Mouse (Mus musculus): ENCODE results near the gene Il16. TPM values are rescaled to one million over a fixed set of nuclear protein-coding genes. Genes with fewer than 3 reads are reported as not detected.

The Il16 gene
- total and polyA plus RNA-seq, 2 experiments = 1.5 to 4.1 TPM

DNA sequence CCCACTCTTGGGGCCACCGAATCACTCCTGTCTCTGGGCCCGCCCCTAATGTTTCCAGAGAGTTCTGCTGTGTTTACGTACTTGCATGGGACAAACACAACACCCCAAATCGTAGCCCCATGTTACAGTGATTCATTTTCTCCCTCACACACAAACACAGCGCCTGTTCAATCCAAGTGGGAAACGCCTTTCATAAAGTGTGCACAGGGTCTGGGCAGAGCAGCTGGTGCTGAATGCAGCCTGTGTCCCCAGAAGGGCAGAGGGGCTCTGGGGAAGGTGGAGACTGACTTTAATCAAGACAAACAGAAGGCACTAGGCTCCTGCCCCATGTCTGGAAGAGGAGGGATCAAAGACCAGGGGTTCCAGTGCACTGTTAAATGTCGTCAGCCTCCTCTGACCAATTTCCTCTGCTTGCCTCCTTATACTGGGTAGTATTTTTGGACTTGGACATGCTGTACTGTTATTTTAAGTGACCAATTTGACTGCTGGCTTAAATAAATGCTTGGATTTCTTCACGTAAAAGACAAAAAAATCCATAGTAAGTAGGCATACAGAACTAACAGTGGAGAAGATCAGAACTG, 671 bp upstream of the Il16 start:
- DNase-seq (ENCODE audit: extremely low read depth, low read depth, low spot score) = no peak
- Histone ChIP-seq H3K4me1 (ENCODE audit: control insufficient read depth, insufficient read depth, low read length) (no peaks in the 10 kb centered on the region), H3K27ac (replicated peaks; ENCODE audit: insufficient read depth, low read depth, low read length) (no peak overlapping the region), H3K27me3 (ENCODE audit: control insufficient read depth, insufficient read depth, low read length) (no peaks in the 10 kb centered on the region; the same call in 1 of the 2 replicates), H3K4me3 (ENCODE audit: insufficient read depth, low read depth, low read length) (no peak overlapping the region), H3K36me3 (ENCODE audit: control insufficient read depth, insufficient read depth, low read length) (no peaks in the 10 kb centered on the region), H3K9ac (ENCODE audit: low read depth, low read length) (no peak overlapping the region), H3K79me2 (ENCODE audit: control insufficient read depth, insufficient read depth, low read length) (no peaks in the 10 kb centered on the region)
- 73% methylated on average over 8 of the region's 8 CpGs for WGBS
- TF ChIP-seq POLR2A (IDR thresholded peaks at IDR 0.05; ENCODE audit: extremely low read depth, insufficient read depth, low read length) (no peak), CTCF (IDR thresholded peaks at IDR 0.05; ENCODE audit: low read depth, low read length) (no peak)

DNA sequence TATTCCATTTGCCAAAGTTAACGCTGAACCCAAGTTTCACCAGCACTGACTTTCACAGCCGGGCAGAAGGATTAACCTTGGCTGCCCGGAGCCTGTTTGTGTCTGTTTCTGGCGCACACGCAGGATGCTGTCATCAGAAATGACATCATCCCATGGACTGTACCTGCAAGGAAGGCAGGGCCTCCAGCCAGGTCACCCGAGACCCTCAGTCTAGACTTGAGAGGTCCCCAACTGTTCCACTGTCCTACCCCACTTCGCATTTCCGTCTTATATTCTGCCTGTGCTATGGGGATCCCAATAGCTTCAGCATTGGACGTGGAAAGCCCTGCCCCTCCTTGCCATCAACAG, 487 bp downstream of the Il16 start:
- Histone ChIP-seq H3K36me3 (ENCODE audit: control insufficient read depth, insufficient read depth, low read length) (no peaks in the 10 kb centered on the region), H3K79me2 (ENCODE audit: control insufficient read depth, insufficient read depth, low read length) (no peaks in the 10 kb centered on the region), H3K27ac (replicated peaks; ENCODE audit: insufficient read depth, low read depth, low read length) (no peak overlapping the region), H3K4me3 (ENCODE audit: insufficient read depth, low read depth, low read length) (no peak overlapping the region), H3K27me3 (ENCODE audit: control insufficient read depth, insufficient read depth, low read length) (no peaks in the 10 kb centered on the region; the same call in 1 of the 2 replicates), H3K9ac (ENCODE audit: low read depth, low read length) (no peak overlapping the region), H3K4me1 (ENCODE audit: control insufficient read depth, insufficient read depth, low read length) (no peaks in the 10 kb centered on the region)
- DNase-seq (ENCODE audit: extremely low read depth, low read depth, low spot score) = no peak
- TF ChIP-seq POLR2A (IDR thresholded peaks at IDR 0.05; ENCODE audit: extremely low read depth, insufficient read depth, low read length) = no peak
- TF ChIP-seq CTCF (IDR thresholded peaks at IDR 0.05; ENCODE audit: low read depth, low read length) = no peak
- WGBS = 75% methylated on average over 9 of the region's 9 CpGs

DNA sequence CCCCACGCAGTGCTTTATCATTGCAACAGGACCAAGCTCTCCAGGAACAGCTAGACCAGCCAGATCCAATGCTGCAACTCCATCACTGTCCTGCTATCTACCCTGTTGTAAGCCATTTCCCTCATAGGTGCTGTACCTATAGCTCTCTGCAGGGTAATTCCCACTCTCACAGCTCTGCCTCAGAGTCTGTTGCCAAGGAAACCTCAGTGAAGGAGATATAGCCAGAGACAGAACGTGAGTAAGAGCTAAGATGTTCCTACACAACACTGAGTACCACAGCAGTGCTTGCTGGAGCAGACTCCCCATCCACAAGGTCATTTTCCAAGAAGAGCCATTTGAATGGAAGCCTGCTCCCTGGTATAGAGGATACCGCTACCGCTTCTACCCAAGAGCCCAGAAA, 1.3 kb downstream of the Il16 start:
- H3K79me2 ChIP-seq (ENCODE audit: control insufficient read depth, insufficient read depth, low read length) = no peaks in the 10 kb centered on the region
- no peak for DNase-seq (ENCODE audit: extremely low read depth, low read depth, low spot score)
- no peak overlapping the region for H3K27ac ChIP-seq (replicated peaks; ENCODE audit: insufficient read depth, low read depth, low read length)
- TF ChIP-seq POLR2A (IDR thresholded peaks at IDR 0.05; ENCODE audit: extremely low read depth, insufficient read depth, low read length) = no peak
- no peak for TF ChIP-seq CTCF (IDR thresholded peaks at IDR 0.05; ENCODE audit: low read depth, low read length)
- H3K27me3 ChIP-seq (ENCODE audit: control insufficient read depth, insufficient read depth, low read length) = no peaks in the 10 kb centered on the region; the same call in 1 of the 2 replicates
- 89% methylated on average over 4 of the region's 4 CpGs for WGBS
- H3K9ac ChIP-seq (ENCODE audit: low read depth, low read length) = no peak overlapping the region
- H3K4me3 ChIP-seq (ENCODE audit: insufficient read depth, low read depth, low read length) = no peak overlapping the region
- H3K36me3 ChIP-seq (ENCODE audit: control insufficient read depth, insufficient read depth, low read length) = no peaks in the 10 kb centered on the region
- no peaks in the 10 kb centered on the region for H3K4me1 ChIP-seq (ENCODE audit: control insufficient read depth, insufficient read depth, low read length)

DNA sequence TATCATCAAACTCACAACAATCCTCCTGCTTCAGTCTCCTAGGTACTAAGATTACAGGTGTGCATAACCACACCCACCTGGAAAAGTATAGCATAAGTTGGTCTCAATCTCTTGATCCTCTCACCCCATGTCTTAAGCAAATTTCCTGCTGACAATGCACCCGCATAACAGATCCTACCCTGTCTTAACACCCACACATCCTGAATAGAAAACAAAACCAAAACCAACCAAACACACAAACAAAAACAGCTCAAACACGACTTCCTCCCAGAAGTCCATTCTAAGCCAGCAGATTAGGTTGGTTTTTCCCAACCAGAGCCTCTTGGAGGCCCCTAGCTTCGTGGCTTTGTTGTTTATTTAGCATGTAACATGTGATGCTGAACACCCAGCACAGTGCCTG, 2.8 kb downstream of the Il16 start:
- peak; percentile 17 for DNase-seq (ENCODE audit: extremely low read depth, low read depth, low spot score)
- no peaks in the 10 kb centered on the region; the same call in 1 of the 2 replicates for H3K27me3 ChIP-seq (ENCODE audit: control insufficient read depth, insufficient read depth, low read length)
- TF ChIP-seq POLR2A (IDR thresholded peaks at IDR 0.05; ENCODE audit: extremely low read depth, insufficient read depth, low read length) (no peak), CTCF (IDR thresholded peaks at IDR 0.05; ENCODE audit: low read depth, low read length) (no peak)
- WGBS = 36% methylated on average over 3 of the region's 3 CpGs
- no peaks in the 10 kb centered on the region for H3K4me1 ChIP-seq (ENCODE audit: control insufficient read depth, insufficient read depth, low read length)
- no peaks in the 10 kb centered on the region for H3K79me2 ChIP-seq (ENCODE audit: control insufficient read depth, insufficient read depth, low read length)
- no peaks in the 10 kb centered on the region for H3K36me3 ChIP-seq (ENCODE audit: control insufficient read depth, insufficient read depth, low read length)
- H3K27ac ChIP-seq (replicated peaks; ENCODE audit: insufficient read depth, low read depth, low read length) = peak overlapping the region; percentile 21; the same call in 1 of the 2 replicates
- H3K4me3 ChIP-seq (ENCODE audit: insufficient read depth, low read depth, low read length) = no peak overlapping the region
- H3K9ac ChIP-seq (ENCODE audit: low read depth, low read length) = no peak overlapping the region

DNA sequence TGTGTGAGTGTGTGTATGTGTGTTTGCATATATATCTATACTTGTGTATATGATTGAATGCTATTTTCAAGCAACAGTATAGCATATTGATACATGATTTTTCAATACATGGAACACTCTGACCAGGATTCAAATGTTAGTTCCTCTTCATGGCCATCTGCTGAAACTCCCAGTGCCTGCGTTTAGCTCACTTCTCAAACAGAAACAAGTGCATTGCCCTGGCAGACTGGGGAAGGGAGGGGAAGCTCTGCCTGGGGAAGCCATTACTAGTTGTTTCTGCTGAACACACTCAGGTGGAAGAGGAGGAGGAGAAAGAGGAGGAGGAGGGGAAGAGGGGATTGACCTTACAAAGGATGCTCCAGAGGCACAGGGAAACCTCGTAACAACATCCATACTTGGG, 3.5 kb downstream of the Il16 start:
- Histone ChIP-seq H3K9ac (ENCODE audit: low read depth, low read length) (no peak overlapping the region), H3K4me3 (ENCODE audit: insufficient read depth, low read depth, low read length) (no peak overlapping the region), H3K36me3 (ENCODE audit: control insufficient read depth, insufficient read depth, low read length) (no peaks in the 10 kb centered on the region), H3K4me1 (ENCODE audit: control insufficient read depth, insufficient read depth, low read length) (no peaks in the 10 kb centered on the region), H3K27ac (replicated peaks; ENCODE audit: insufficient read depth, low read depth, low read length) (peak overlapping the region; percentile 21; the same call in 1 of the 2 replicates), H3K79me2 (ENCODE audit: control insufficient read depth, insufficient read depth, low read length) (no peaks in the 10 kb centered on the region), H3K27me3 (ENCODE audit: control insufficient read depth, insufficient read depth, low read length) (no peaks in the 10 kb centered on the region; the same call in 1 of the 2 replicates)
- TF ChIP-seq POLR2A (IDR thresholded peaks at IDR 0.05; ENCODE audit: extremely low read depth, insufficient read depth, low read length) (no peak), CTCF (IDR thresholded peaks at IDR 0.05; ENCODE audit: low read depth, low read length) (no peak)
- DNase-seq (ENCODE audit: extremely low read depth, low read depth, low spot score) = no peak
- 83% methylated on average over 2 of the region's 2 CpGs for WGBS

DNA sequence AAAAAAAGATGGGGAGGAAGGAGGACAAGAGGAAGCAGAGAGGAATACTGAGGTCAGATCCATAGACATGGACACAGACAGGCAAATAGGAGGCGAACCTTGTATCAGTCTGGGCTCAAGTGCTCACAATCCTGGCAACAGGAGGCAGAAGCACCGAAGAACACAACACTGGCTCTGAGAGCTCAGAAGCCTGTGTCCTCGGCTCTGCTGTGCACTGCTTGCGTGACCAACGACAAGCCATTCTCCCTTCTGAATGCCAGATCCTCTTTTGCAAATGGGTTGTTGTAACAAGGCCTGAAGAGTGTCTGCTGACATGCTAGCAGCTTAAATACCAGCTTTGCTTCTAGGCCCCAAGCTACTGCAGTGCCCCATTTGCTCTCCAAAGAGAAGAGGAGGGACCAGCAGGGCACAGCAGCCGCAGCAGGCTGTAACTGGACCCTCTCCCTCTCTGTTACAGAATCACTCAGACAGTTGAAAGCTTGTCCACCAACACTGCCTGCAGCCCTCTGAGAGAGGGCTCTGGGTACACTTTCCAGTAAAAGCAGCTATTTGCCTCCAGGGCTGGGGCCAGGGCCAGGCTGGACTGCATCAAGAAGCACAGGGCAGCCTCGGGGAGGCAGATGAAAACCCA, 5.7 kb downstream of the Il16 start:
- TF ChIP-seq POLR2A (IDR thresholded peaks at IDR 0.05; ENCODE audit: extremely low read depth, insufficient read depth, low read length) (no peak), CTCF (IDR thresholded peaks at IDR 0.05; ENCODE audit: low read depth, low read length) (no peak)
- Histone ChIP-seq H3K4me1 (ENCODE audit: control insufficient read depth, insufficient read depth, low read length) (no peaks in the 10 kb centered on the region), H3K79me2 (ENCODE audit: control insufficient read depth, insufficient read depth, low read length) (no peaks in the 10 kb centered on the region), H3K27me3 (ENCODE audit: control insufficient read depth, insufficient read depth, low read length) (no peaks in the 10 kb centered on the region; the same call in 1 of the 2 replicates), H3K9ac (ENCODE audit: low read depth, low read length) (no peak overlapping the region), H3K27ac (replicated peaks; ENCODE audit: insufficient read depth, low read depth, low read length) (peak overlapping the region; percentile 19; the same call in 1 of the 2 replicates), H3K4me3 (ENCODE audit: insufficient read depth, low read depth, low read length) (no peak overlapping the region), H3K36me3 (ENCODE audit: control insufficient read depth, insufficient read depth, low read length) (no peaks in the 10 kb centered on the region)
- WGBS = 77% methylated on average over 7 of the region's 7 CpGs
- no peak for DNase-seq (ENCODE audit: extremely low read depth, low read depth, low spot score)
